Mouse (Mus musculus) limb, embryonic 13.5 days (tissue): ENCODE measurements at regions not wholly inside any gene's neighbourhood (a gene's known extent, or its start where the extent isn't known, plus 50 kb on each side); places are given as distances from the start of the nearest gene placed in this dataset.

ENCODE experiments used
- ATAC-seq: fragments of 200-750 bp; cut with Nextera tagmentation; 2 replicates; pipeline ENCODE4 v1.8.0; 2017; ENCODE audit warnings: low read depth, moderate number of reproducible peaks, moderate TSS enrichment; ENCODE audit not compliant: low FRiP score
- H3K27ac ChIP-seq: fragments of 300-500 bp; sonication (generic); 2 replicates; pipeline ENCODE4 v1.5.1; 2015; ENCODE audit warnings: inconsistent platforms, mild to moderate bottlenecking, moderate library complexity
- H3K27me3 ChIP-seq: fragments of 300-500 bp; sonication (generic); 2 replicates; pipeline ENCODE4 v1.6.1; 2015; ENCODE audit warnings: mild to moderate bottlenecking, inconsistent platforms
- H3K36me3 ChIP-seq: fragments of 300-500 bp; sonication (generic); 2 replicates; pipeline ENCODE4 v1.6.1; 2015; ENCODE audit warnings: inconsistent platforms, mild to moderate bottlenecking, moderate library complexity
- H3K4me1 ChIP-seq: fragments of 300-500 bp; sonication (generic); 2 replicates; pipeline ENCODE4 v1.6.1; 2015; ENCODE audit warnings: inconsistent platforms
- H3K4me2 ChIP-seq: fragments of 300-500 bp; sonication (generic); replicated peaks from 2 replicates; pipeline ENCODE4 v1.6.1; 2015; ENCODE audit warnings: inconsistent platforms, mild to moderate bottlenecking, moderate library complexity
- H3K4me3 ChIP-seq: fragments of 300-500 bp; sonication (generic); 2 replicates; pipeline ENCODE4 v1.5.1; 2015; ENCODE audit warnings: moderate library complexity, mild to moderate bottlenecking, inconsistent platforms
- H3K9ac ChIP-seq: fragments of 300-500 bp; sonication (generic); 2 replicates; pipeline ENCODE4 v1.6.1; 2015; ENCODE audit warnings: mild to moderate bottlenecking, inconsistent platforms
- H3K9me3 ChIP-seq: fragments of 300-500 bp; sonication (generic); 2 replicates; pipeline ENCODE4 v1.6.1; 2016; ENCODE audit warnings: inconsistent platforms
- WGBS: fragments of 180-500 bp; shearing (Covaris S2); methylation state at CpG from one replicate; pipeline ENCODE4 v1.1.7; 2015; 5-methylcytosine and 5-hydroxymethylcytosine counted together

DNA sequence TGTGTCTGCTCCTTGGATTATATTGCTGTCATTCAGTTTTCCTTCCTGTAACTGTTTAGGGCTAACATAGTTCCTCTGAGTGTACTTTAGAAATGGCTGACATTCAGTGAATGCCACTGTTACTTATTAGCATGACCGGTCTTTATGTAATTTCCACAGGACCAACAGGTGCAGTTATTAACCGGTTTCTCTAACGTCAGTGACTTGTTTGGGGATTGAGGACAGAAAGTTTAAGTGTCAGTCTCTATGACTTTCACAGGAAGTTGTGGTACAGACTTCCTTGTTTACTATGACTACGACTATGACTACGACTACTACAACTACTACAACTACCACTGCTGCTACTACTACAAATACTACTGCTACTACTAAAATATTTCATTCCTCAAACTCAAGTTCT is 170.4 kb upstream of the Ptger4 start:
- WGBS, result 85% methylated on average over 5 of the region's 5 CpGs
- no peak for ATAC-seq

DNA sequence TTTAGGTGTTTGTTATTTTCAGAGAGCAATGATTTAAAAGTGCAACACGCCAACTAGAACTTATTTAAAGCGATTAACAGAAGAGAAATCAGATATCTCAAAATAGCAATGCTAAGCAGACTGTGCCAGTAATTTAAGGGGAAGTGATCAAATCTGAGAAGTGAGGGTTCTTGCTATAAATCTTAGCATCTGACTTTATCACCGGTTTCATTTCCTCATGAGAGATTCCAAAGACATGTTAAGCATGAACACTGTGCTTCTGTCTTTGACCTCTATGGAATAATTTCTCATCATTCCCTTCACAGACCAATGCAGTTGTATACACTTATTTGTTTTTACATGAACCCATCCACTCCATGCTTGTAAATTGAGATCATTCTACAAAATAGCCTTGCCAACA is 172.0 kb upstream of the Ptger4 start:
- Histone ChIP-seq H3K27ac (no peak overlapping the region), H3K4me2 (no peak overlapping the region), H3K9ac (no peak overlapping the region), H3K4me3 (no peak overlapping the region), H3K36me3 (no peaks in the 10 kb centered on the region), H3K4me1 (no peaks in the 10 kb centered on the region), H3K9me3 (no peaks in the 10 kb centered on the region), H3K27me3 (no peaks in the 10 kb centered on the region)
- WGBS, result 76% methylated on average over 3 of the region's 3 CpGs
- no peak for ATAC-seq

More for the DNA sequence above, 170.4 kb upstream of the Ptger4 start:
- Histone ChIP-seq H3K4me1 (no peaks in the 10 kb centered on the region), H3K36me3 (no peaks in the 10 kb centered on the region), H3K4me3 (no peak overlapping the region), H3K9ac (no peak overlapping the region), H3K4me2 (no peak overlapping the region), H3K27me3 (no peaks in the 10 kb centered on the region), H3K9me3 (no peaks in the 10 kb centered on the region), H3K27ac (no peak overlapping the region)

DNA sequence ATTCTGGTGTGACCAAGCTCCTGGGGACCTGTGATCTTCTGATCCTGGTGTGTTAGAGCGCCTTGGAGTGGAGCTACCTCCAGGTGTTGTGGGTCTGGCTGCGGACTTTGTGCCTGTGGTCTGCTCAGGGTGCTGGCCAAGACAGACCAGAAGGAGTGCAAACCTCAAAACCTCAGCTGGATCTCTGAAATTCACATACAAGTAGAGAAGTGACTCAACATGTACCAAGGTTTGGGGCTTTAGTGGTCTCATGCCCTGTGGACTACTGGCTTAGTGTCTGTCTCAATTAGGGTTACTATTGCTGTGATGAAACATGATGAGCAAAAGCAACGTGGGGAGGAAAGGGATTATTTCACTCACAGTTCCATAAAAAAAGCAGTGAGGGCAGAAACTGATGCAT is 182.7 kb upstream of the Ptger4 start:
- no peaks in the 10 kb centered on the region for H3K9me3 ChIP-seq
- ATAC-seq, result no peak

DNA sequence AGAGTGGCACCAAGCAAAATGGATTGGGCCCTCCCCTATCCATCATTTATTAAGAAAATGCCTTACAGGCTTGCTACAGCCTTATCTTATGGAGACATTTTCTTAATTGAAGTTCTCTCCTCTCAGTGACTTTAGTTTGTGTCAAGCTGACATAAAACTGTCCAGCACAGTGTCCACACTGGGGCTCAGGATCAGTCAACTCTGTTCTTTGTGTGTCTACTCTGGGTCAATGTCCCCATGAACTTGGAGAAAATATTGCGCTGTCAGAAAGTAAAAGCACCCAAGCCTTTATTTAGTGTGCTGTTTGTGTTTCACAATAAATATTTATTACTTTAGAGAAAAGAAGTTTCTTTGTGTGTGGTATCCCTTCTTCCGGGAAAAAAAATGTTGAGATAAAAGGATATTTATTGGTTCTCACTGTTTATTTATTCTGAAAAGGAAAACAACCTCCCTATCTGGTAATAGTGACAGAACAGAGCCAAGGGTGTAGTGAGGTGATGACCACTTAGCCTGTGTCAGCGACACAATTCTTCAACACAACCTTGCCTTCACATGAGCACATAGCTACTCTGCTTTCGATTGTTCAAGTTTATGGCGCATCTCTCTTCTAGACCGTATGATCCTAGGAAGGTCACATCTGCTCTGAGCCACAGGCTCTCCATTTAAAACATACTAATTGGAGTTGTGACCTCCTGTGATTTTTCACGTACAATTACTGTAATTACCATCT is 183.5 kb upstream of the Ptger4 start:
- Histone ChIP-seq H3K9ac (no peak overlapping the region), H3K36me3 (no peaks in the 10 kb centered on the region), H3K4me2 (no peak overlapping the region), H3K9me3 (no peaks in the 10 kb centered on the region), H3K27ac (no peak overlapping the region), H3K4me3 (no peak overlapping the region), H3K27me3 (no peaks in the 10 kb centered on the region), H3K4me1 (no peaks in the 10 kb centered on the region)
- no peak for ATAC-seq
- WGBS, result 75% methylated on average over 7 of the region's 7 CpGs

More for the DNA sequence above, 182.7 kb upstream of the Ptger4 start:
- H3K9ac ChIP-seq, result no peak overlapping the region
- no peak overlapping the region for H3K4me2 ChIP-seq
- H3K36me3 ChIP-seq, result no peaks in the 10 kb centered on the region
- no peaks in the 10 kb centered on the region for H3K27me3 ChIP-seq
- no peak overlapping the region for H3K27ac ChIP-seq
- H3K4me3 ChIP-seq, result no peak overlapping the region
- WGBS, result 86% methylated on average over 3 of the region's 3 CpGs
- H3K4me1 ChIP-seq, result no peaks in the 10 kb centered on the region

DNA sequence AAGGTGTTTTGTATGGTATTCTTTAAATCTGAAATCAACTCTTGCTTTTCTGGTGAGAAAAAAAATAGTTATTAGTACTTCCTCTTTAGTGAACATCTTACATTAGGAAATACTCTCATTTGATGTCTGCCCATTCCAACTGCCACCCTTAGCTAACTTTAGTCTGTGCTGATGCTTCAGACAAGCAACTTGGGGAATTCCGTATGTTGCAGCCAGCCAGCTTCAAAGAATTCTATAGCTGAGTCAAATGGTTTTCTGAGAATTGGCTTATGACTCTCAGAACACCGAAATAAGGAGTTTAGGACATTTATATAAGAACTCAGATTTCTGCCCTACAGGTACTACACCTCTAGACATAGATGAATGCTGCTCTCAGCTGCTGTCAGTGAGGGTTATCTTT is 188.0 kb upstream of the Ptger4 start:
- Histone ChIP-seq H3K27me3 (no peaks in the 10 kb centered on the region), H3K9me3 (no peaks in the 10 kb centered on the region), H3K4me1 (no peaks in the 10 kb centered on the region), H3K9ac (no peak overlapping the region), H3K27ac (no peak overlapping the region), H3K4me2 (no peak overlapping the region), H3K36me3 (no peaks in the 10 kb centered on the region), H3K4me3 (no peak overlapping the region)
- WGBS, result 80% methylated on average over 2 of the region's 2 CpGs
- ATAC-seq, result no peak

DNA sequence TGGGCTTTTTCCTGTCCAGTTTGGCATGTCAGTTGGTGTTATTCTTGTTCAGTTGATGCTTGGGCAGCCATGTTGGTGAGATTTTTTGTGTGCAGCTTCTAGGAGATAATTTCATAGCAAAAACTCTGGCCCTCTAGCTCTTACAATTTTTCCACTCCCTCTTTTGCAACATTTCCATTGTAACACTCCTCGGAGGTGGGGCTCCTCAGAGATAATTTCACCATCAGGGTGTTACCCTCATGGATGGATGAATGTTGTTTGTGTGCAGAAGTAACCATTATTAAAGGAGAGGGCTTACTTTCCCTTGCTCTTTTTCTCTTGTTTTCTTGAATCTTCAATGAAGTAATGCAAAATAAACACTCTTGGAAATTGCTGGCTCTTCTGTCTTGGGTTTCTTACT is 193.0 kb upstream of the Ptger4 start:
- Histone ChIP-seq H3K9ac (no peak overlapping the region), H3K9me3 (no peaks in the 10 kb centered on the region), H3K27me3 (no peaks in the 10 kb centered on the region), H3K36me3 (no peaks in the 10 kb centered on the region), H3K4me3 (no peak overlapping the region), H3K4me1 (no peaks in the 10 kb centered on the region), H3K27ac (no peak overlapping the region), H3K4me2 (no peak overlapping the region)
- 81% methylated on average over 1 of the region's 1 CpGs for WGBS
- ATAC-seq, result no peak

DNA sequence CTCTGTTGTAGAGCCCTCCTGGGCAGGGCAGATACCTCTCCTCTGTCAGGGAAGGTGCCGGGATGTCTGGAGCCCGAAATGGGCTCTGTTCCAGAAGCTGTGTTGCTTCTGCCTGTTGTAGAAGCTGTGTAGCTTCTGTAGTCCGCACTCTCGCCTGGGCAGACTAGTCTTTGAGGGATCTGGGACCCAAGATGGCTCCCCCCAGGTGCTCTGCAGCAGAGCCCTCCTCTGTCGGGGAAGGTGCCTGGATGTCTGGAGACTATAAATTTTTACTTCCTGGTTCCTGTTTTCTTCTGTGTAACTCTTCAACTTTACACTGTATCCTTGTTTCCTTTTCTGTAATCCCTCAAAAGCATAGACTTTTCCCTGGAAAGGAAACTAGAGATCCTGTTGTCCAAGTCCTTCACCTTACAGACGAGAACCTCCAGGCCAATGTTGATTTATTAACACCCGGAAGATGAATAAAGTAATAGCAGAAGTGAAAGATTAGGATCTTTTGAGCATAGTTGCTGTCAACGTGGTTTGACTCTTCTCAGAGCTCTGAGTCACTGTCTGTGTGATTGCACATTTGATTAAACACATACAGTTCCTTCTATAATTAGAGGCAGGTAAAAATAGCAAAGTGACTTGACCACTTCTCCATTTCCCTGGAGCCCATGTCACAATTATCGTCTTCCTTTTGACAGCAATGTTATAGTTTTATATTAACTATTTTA is 202.2 kb upstream of the Ptger4 start:
- no peak overlapping the region for H3K4me3 ChIP-seq
- H3K27ac ChIP-seq, result no peak overlapping the region
- H3K4me1 ChIP-seq, result 0 out of 2 replicates have a peak, but pooled peaks cover 3% of the 10 kb centered on the region
- no peaks in the 10 kb centered on the region for H3K9me3 ChIP-seq
- H3K9ac ChIP-seq, result no peak overlapping the region
- no peak for ATAC-seq
- H3K36me3 ChIP-seq, result no peaks in the 10 kb centered on the region
- H3K4me2 ChIP-seq, result no peak overlapping the region
- no peaks in the 10 kb centered on the region for H3K27me3 ChIP-seq
- WGBS, result 62% methylated on average over 9 of the region's 9 CpGs

DNA sequence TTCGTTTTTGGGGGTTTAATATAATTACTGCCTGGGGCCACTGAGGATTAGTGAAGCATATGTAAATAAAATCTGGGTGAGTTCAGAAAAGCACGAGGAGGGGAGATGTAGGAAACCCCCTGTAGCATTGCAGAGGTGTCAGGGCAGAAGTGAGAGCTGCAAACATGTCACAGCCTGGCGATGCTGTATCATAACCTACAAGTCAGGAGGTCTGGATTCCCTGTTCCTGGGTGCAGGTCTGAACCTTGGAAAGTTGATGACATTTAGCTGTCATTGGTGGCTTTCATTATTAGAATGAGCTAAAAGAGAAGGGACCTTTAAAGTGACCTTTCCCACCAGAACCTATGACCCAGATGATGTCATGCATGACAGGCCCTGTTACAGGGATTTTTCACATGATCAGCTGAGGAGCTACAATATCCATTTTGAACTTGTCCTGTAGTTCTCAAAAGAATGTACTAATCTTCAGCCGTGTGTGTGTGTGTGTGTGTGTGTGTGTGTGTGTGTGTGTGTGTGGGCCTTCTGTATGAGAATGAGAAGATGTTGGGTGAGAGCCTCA is 202.8 kb upstream of the Ptger4 start:
- 0 out of 2 replicates have a peak, but pooled peaks cover 3% of the 10 kb centered on the region for H3K4me1 ChIP-seq
- no peak overlapping the region for H3K4me3 ChIP-seq
- WGBS, result 60% methylated on average over 4 of the region's 4 CpGs
- no peaks in the 10 kb centered on the region for H3K36me3 ChIP-seq
- no peaks in the 10 kb centered on the region for H3K9me3 ChIP-seq
- no peak overlapping the region for H3K4me2 ChIP-seq
- H3K27ac ChIP-seq, result no peak overlapping the region
- no peak for ATAC-seq
- H3K9ac ChIP-seq, result no peak overlapping the region
- no peaks in the 10 kb centered on the region for H3K27me3 ChIP-seq

DNA sequence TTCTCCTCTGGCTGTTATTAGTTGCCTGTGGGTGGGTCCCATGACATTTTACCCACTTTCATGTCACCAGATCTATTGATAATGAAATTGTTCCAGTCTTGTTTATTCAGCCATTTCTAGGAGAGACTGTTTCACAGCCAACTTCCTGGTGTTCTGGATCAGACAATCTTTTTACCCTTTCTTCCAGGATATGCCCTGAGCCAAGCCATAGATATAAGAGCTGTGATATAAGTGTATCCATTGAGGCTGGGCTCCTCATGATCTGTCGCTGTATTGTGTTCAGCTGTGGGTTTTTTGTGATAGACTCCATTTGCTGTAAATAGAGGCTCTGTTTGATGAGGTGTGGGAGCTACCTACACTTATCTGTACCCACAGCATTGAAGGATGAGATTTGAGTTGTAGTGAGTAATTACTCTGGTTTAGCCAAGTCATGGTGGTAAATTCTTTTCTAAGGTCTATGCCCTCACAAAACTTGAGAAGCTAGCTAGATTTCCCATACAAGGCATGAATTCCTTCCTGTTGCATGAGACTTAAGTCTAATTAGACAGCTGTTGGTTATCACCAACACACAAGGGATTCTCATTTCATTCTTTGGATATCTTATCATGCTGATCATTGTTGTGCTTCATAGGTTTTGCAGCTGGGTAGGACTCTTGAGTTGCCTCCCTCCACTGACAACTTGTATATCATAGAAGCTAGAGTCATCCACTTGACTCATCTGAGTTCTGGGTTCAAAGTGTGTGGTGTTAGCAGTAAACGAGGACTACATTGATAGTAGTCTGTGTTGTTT is 203.9 kb upstream of the Ptger4 start:
- no peaks in the 10 kb centered on the region for H3K27me3 ChIP-seq
- no peak overlapping the region for H3K4me2 ChIP-seq
- H3K27ac ChIP-seq, result no peak overlapping the region
- 93% methylated on average over 2 of the region's 2 CpGs for WGBS
- no peak overlapping the region for H3K9ac ChIP-seq
- ATAC-seq, result no peak
- no peak overlapping the region for H3K4me3 ChIP-seq
- H3K36me3 ChIP-seq, result no peaks in the 10 kb centered on the region
- H3K9me3 ChIP-seq, result no peaks in the 10 kb centered on the region
- H3K4me1 ChIP-seq, result 0 out of 2 replicates have a peak, but pooled peaks cover 3% of the 10 kb centered on the region

DNA sequence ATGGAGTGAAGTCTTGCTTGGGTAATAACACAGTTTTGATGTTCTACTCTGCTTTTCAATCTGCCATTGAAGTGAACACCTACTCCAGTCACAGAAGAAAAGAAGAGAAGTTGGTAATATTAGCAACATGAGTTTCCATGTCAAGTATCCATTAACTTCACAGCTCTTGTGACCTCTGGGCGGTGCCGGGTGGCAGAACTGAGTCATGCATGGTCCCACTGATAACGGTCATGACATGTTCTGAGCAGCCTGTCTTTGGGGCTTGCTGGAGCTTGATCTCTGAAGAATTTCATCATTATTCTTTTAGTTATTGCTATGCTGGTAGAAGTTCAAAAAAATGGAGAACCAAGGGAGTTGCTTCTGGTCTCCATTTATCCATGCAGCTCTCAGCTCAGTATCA is 215.1 kb upstream of the Ptger4 start:
- Histone ChIP-seq H3K9me3 (no peaks in the 10 kb centered on the region), H3K36me3 (no peaks in the 10 kb centered on the region), H3K9ac (no peak overlapping the region), H3K4me2 (no peak overlapping the region), H3K4me1 (no peaks in the 10 kb centered on the region), H3K27ac (no peak overlapping the region), H3K4me3 (no peak overlapping the region), H3K27me3 (no peaks in the 10 kb centered on the region)
- 90% methylated on average over 3 of the region's 3 CpGs for WGBS
- no peak for ATAC-seq

DNA sequence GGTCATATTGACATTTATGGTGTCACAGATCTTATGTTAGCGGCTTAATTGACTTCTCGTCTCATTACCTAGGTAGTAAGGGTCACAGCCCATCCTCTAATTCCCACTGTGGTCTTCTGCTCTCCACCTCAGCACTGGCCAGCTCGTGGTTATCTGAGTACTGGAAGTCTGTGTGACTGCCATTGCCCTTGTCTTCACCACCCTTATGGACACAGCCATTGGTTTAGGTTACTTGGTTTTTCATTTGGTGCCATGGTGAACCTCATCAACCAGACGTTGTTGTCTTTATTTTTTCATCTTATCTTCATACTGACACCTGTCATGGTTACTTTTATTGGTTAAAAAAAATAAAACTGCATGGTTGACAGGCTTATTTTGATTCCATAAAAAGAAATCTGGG is 215.6 kb upstream of the Ptger4 start:
- ATAC-seq, result no peak
- Histone ChIP-seq H3K27ac (no peak overlapping the region), H3K36me3 (no peaks in the 10 kb centered on the region), H3K27me3 (no peaks in the 10 kb centered on the region), H3K9me3 (no peaks in the 10 kb centered on the region), H3K4me2 (no peak overlapping the region), H3K4me1 (no peaks in the 10 kb centered on the region), H3K4me3 (no peak overlapping the region), H3K9ac (no peak overlapping the region)
- WGBS, result 87% methylated on average over 4 of the region's 4 CpGs

DNA sequence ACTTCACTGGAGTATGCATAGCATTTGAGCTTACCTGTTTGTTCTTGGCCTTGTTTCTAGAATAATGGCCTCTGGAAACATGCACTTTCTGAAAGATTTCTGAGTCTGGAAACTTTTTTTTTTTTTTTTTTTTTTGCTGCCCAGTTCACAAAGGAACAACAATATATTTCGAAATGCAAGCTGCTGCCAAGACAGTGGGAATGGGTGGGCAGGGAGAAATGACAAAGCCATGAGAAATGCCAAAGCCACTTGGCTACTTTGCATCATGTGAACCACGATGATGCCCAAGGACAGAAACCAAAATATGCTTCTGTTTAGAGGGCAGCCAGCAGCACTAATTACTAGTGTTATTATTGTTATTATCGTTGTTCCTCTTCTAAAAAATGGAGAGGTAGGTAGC is 218.7 kb upstream of the Ptger4 start:
- H3K9me3 ChIP-seq, result no peaks in the 10 kb centered on the region
- 86% methylated on average over 3 of the region's 3 CpGs for WGBS
- no peaks in the 10 kb centered on the region for H3K27me3 ChIP-seq
- H3K36me3 ChIP-seq, result no peaks in the 10 kb centered on the region
- no peaks in the 10 kb centered on the region for H3K4me1 ChIP-seq
- H3K27ac ChIP-seq, result no peak overlapping the region
- no peak overlapping the region for H3K4me2 ChIP-seq
- no peak overlapping the region for H3K4me3 ChIP-seq
- H3K9ac ChIP-seq, result no peak overlapping the region
- no peak for ATAC-seq
